Mouse (Mus musculus) liver, embryonic 18 days (tissue): ENCODE data around the gene Olfr294. TPM values are rescaled to one million over a fixed set of nuclear protein-coding genes. Genes with fewer than 3 reads are reported as not detected.

Source experiments
- polyA plus RNA-seq: library from polyadenylated mRNA; depleted of rRNA; stranded (reverse); fragments of >200 nt; gene quantifications from 2 replicates; pipeline ENCODE4 v1.2.3, GENCODE M21; 2012; rRNA removed

Gene Olfr294
- polyA plus RNA-seq = not detected in 2 replicates

DNA sequence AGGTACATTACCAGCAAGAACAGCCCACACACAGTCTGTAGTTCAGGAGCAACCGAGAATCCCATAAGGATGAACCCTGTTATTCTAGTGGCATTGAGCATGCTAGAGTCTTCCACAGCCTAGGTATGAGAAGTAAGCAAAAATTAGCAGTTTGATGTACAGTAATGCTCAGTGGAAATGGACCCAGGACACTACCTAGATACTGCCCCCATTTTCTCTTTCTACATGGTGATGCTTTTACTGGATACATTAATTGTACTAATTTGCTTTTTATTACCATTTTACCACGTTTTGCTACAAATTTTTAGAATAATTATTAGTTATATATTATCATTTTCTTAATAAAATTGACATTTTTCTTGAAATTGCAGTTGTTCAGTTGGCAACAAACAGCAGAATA lies at the start of gene Olfr294:
TSS of gene Olfr294 (minus strand) at position 101 of the 400 bp plus-strand sequence.

GRCm38 (mm10) chr7:86648761-86649160 lies 32.3 kb upstream of the Olfr294 start, which contains the start of gene Olfr293:
TSS of gene Olfr293 (plus strand) at chr7:86649061.

GRCm38 (mm10) chr7:86583562-86583961 lies 32.9 kb downstream of the Olfr294 start, which contains the start of gene Olfr295:
TSS of gene Olfr295 (plus strand) at chr7:86583862.

Other genes starting within 250 kb of the Olfr294 start
- gene Olfr305, start 249.7 kb downstream of the Olfr294 start, polyA plus RNA-seq = not detected in 2 replicates
- not detected in 2 replicates for gene Olfr304, start 230.0 kb downstream of the Olfr294 start, polyA plus RNA-seq
- not detected in 2 replicates for gene Olfr303, start 218.9 kb downstream of the Olfr294 start, polyA plus RNA-seq
- gene Olfr301, start 212.8 kb downstream of the Olfr294 start, polyA plus RNA-seq = not detected in 2 replicates
- not detected in 2 replicates for gene Olfr299, start 156.7 kb downstream of the Olfr294 start, polyA plus RNA-seq
- not detected in 2 replicates for gene Olfr298, start 124.2 kb downstream of the Olfr294 start, polyA plus RNA-seq
- gene Olfr297, start 96.7 kb downstream of the Olfr294 start, polyA plus RNA-seq = not detected in 2 replicates
- not detected in 2 replicates for gene Olfr295, start 32.8 kb downstream of the Olfr294 start, polyA plus RNA-seq
- not detected in 2 replicates for gene Olfr293, start 32.4 kb upstream of the Olfr294 start, polyA plus RNA-seq
- not detected in 2 replicates for gene Olfr292, start 71.7 kb upstream of the Olfr294 start, polyA plus RNA-seq
- 0.01 and 0.05 TPM in 2 replicates for gene Folh1, start 159.3 kb upstream of the Olfr294 start, polyA plus RNA-seq
- gene Vmn2r77, start 178.4 kb upstream of the Olfr294 start, polyA plus RNA-seq = not detected in 2 replicates